Comparison of ENCODE assay signal across 9 mouse cellular contexts in the genomic region with DNA sequence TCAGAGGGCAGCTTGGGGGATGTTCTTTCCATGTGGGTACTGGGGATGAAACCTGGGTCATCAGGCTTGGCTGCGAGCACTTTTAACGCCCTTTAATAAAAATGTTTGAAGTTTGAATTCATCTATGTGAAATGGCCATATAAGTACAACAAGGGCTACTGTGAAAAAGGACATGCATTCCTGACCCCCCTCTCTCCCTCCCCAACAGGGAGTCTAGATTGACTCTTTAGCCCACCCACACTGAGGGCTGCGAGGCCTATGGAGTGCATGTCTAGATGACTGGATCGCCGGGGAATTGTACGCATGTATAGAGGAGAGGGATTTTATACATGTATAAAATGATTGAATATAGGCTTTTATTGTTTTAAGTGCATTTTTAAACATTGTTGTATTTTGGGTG. TPM values are rescaled to one million over a fixed set of nuclear protein-coding genes. Genes with fewer than 3 reads are reported as not detected.
DNase-seq lines count a peak whose midpoint lies in the region; ATAC-seq and TF ChIP-seq lines count a peak whose summit lies in the region.
"Had no signal": no experiment of that assay in that cellular context is flagged by ENCODE, and none has a peak within 500 bp of the region (broad histone marks: within the 10 kb centered on the region; RNA-seq: fewer than 3 reads in every experiment).

No protein-coding gene starts in this region.

- peaks cover 11% of the 10 kb centered on the region for H3K4me1 ChIP-seq in embryonic facial prominence, embryonic 12.5 days
- peaks cover 8% of the 10 kb centered on the region for H3K4me1 ChIP-seq in intestine, embryonic 15.5 days (replicated peaks)
- H3K4me1 ChIP-seq in neural tube, embryonic 12.5 days, result peaks cover 13% of the 10 kb centered on the region

- no peaks in the 10 kb centered on the region for H3K27me3 ChIP-seq in embryonic facial prominence, embryonic 12.5 days
- H3K27me3 ChIP-seq in intestine, embryonic 15.5 days (replicated peaks), result no peaks in the 10 kb centered on the region
- no peaks in the 10 kb centered on the region for H3K27me3 ChIP-seq in neural tube, embryonic 12.5 days (replicated peaks)

- peak overlapping the region; percentile 72 for H3K9ac ChIP-seq in embryonic facial prominence, embryonic 12.5 days
- peak overlapping the region; percentile 68 for H3K9ac ChIP-seq in intestine, embryonic 15.5 days
- peak overlapping the region; percentile 67 for H3K9ac ChIP-seq in neural tube, embryonic 12.5 days

- 71% methylated on average over 6 of the region's 6 CpGs for WGBS in embryonic facial prominence, embryonic 12.5 days
- 42% methylated on average over 6 of the region's 6 CpGs for WGBS in intestine, embryonic 15.5 days
- WGBS in neural tube, embryonic 12.5 days, result 82% methylated on average over 6 of the region's 6 CpGs

- no peaks in the 10 kb centered on the region for H3K36me3 ChIP-seq in embryonic facial prominence, embryonic 12.5 days
- H3K36me3 ChIP-seq in intestine, embryonic 15.5 days, result no peaks in the 10 kb centered on the region
- no peaks in the 10 kb centered on the region for H3K36me3 ChIP-seq in neural tube, embryonic 12.5 days

- no peak for DNase-seq in layer of hippocampus, adult 2 months (ENCODE audit: low spot score in 2 of 2)
- DNase-seq in layer of hippocampus, adult 9-10 months (ENCODE audit: low spot score), result no peak
- DNase-seq in embryo, embryonic 10 days (ENCODE audit: low spot score), result no peak
- no peak for DNase-seq in cerebellum, adult 18-20 months

- TF ChIP-seq CTCF in layer of hippocampus, adult 2 months (conservative IDR thresholded peaks at IDR 0.05), result no peak

- H3K27ac ChIP-seq in layer of hippocampus, adult 2 months, result peak overlapping the region; percentile 95
- H3K27ac ChIP-seq in embryonic facial prominence, embryonic 12.5 days, result peak overlapping the region; percentile 51
- peak overlapping the region; percentile 83 for H3K27ac ChIP-seq in intestine, embryonic 15.5 days
- no peak overlapping the region for H3K27ac ChIP-seq in neural tube, embryonic 12.5 days

- H3K9me3 ChIP-seq in embryonic facial prominence, embryonic 12.5 days, result no peaks in the 10 kb centered on the region
- H3K9me3 ChIP-seq in intestine, embryonic 15.5 days, result no peaks in the 10 kb centered on the region
- H3K9me3 ChIP-seq in neural tube, embryonic 12.5 days, result no peaks in the 10 kb centered on the region

- peak overlapping the region; percentile 73 for H3K4me3 ChIP-seq in layer of hippocampus, adult 2 months
- peak overlapping the region; percentile 82 for H3K4me3 ChIP-seq in embryonic facial prominence, embryonic 12.5 days
- peak overlapping the region; percentile 71 for H3K4me3 ChIP-seq in intestine, embryonic 15.5 days (replicated peaks)
- H3K4me3 ChIP-seq in neural tube, embryonic 12.5 days, result peak overlapping the region; percentile 68

- H3K4me2 ChIP-seq in embryonic facial prominence, embryonic 12.5 days (replicated peaks), result peak overlapping the region; percentile 67
- H3K4me2 ChIP-seq in intestine, embryonic 15.5 days (replicated peaks), result peak overlapping the region; percentile 75
- peak overlapping the region; percentile 81 for H3K4me2 ChIP-seq in neural tube, embryonic 12.5 days (replicated peaks)

- no peak for ATAC-seq in embryonic facial prominence, embryonic 12.5 days (ENCODE audit: insufficient number of reproducible peaks, insufficient read depth, low FRiP score, low TSS enrichment)
- ATAC-seq in intestine, embryonic 15.5 days, result no peak
- no peak for ATAC-seq in neural tube, embryonic 12.5 days (ENCODE audit: low FRiP score, low read depth)
- ATAC-seq in CD4-positive, CD25-positive, alpha-beta regulatory T cell, adult 4 months, result no peak

RNA-seq across cellular contexts. Expression of a gene that starts 0.8 kb away (rescaled TPM):
- total RNA-seq in layer of hippocampus, adult 2 months (2021), result 10 to 100 TPM; 44.7 to 47.2 TPM
- 36.7 and 38.0 TPM in 2 replicates for polyA plus RNA-seq in embryonic facial prominence, embryonic 12.5 days (2016; fragmentation: Nextera tagmentation; extraction: Ambion mirVana)
- polyA plus RNA-seq in intestine, embryonic 15.5 days (2015; fragmentation: Nextera tagmentation; extraction: Ambion mirVana), result 44.4 and 50.0 TPM in 2 replicates
- 46.7 and 47.3 TPM in 2 replicates for polyA plus RNA-seq in neural tube, embryonic 12.5 days (2016; fragmentation: Nextera tagmentation; extraction: Ambion mirVana)
- polyA plus RNA-seq in CD4-positive, CD25-positive, alpha-beta regulatory T cell, adult 4 months (2017; shearing (Covaris generic)), result 10 to 100 TPM; 35.8 to 55.9 TPM

RNA-seq across cellular contexts. Expression of a gene that starts 13.0 kb away (rescaled TPM):
- total RNA-seq in layer of hippocampus, adult 2 months (2021), result 1 to 10 TPM in 1 of 2 experiments, under 1 TPM in 1; 0.44 to 1.4 TPM
- polyA plus RNA-seq in embryonic facial prominence, embryonic 12.5 days (2016; fragmentation: Nextera tagmentation; extraction: Ambion mirVana), result 2.1 and 3.3 TPM in 2 replicates
- polyA plus RNA-seq in intestine, embryonic 15.5 days (2015; fragmentation: Nextera tagmentation; extraction: Ambion mirVana), result 281 and 303 TPM in 2 replicates
- polyA plus RNA-seq in neural tube, embryonic 12.5 days (2016; fragmentation: Nextera tagmentation; extraction: Ambion mirVana), result 0.39 and 1.4 TPM in 2 replicates
- under 1 TPM in 1 of 2 experiments, not detected in 1; 0.22 TPM for polyA plus RNA-seq in CD4-positive, CD25-positive, alpha-beta regulatory T cell, adult 4 months (2017; shearing (Covaris generic))
- total RNA-seq: hematopoietic stem cell, adult 5-6 weeks had no signal

RNA-seq across cellular contexts. Expression of a gene that starts 14.8 kb away (rescaled TPM):
- total RNA-seq in layer of hippocampus, adult 2 months (2021), result 10 to 100 TPM; 22.3 to 25.2 TPM
- polyA plus RNA-seq in embryonic facial prominence, embryonic 12.5 days (2016; fragmentation: Nextera tagmentation; extraction: Ambion mirVana), result 15.0 and 15.8 TPM in 2 replicates
- polyA plus RNA-seq in intestine, embryonic 15.5 days (2015; fragmentation: Nextera tagmentation; extraction: Ambion mirVana), result 9.7 and 10.6 TPM in 2 replicates
- 19.6 and 20.7 TPM in 2 replicates for polyA plus RNA-seq in neural tube, embryonic 12.5 days (2016; fragmentation: Nextera tagmentation; extraction: Ambion mirVana)
- polyA plus RNA-seq in CD4-positive, CD25-positive, alpha-beta regulatory T cell, adult 4 months (2017; shearing (Covaris generic)), result 1 to 10 TPM; 4.7 to 7.3 TPM

RNA-seq across cellular contexts. Expression of a gene that starts 15.0 kb away (rescaled TPM):
- 1 to 10 TPM; 2.2 to 6.3 TPM for total RNA-seq in layer of hippocampus, adult 2 months (2021)
- not detected in 2 replicates for polyA plus RNA-seq in embryonic facial prominence, embryonic 12.5 days (2016; fragmentation: Nextera tagmentation; extraction: Ambion mirVana)
- not detected in 2 replicates for polyA plus RNA-seq in intestine, embryonic 15.5 days (2015; fragmentation: Nextera tagmentation; extraction: Ambion mirVana)
- polyA plus RNA-seq in neural tube, embryonic 12.5 days (2016; fragmentation: Nextera tagmentation; extraction: Ambion mirVana), result not detected in 2 replicates
- polyA plus RNA-seq in CD4-positive, CD25-positive, alpha-beta regulatory T cell, adult 4 months (2017; shearing (Covaris generic)), result not detected
- total RNA-seq: hematopoietic stem cell, adult 5-6 weeks had no signal

RNA-seq across cellular contexts. Expression of a gene that starts 31.0 kb away (rescaled TPM):
- 10 to 100 TPM; 54.6 to 54.8 TPM for total RNA-seq in layer of hippocampus, adult 2 months (2021)
- polyA plus RNA-seq in embryonic facial prominence, embryonic 12.5 days (2016; fragmentation: Nextera tagmentation; extraction: Ambion mirVana), result 185 and 200 TPM in 2 replicates
- 143 and 157 TPM in 2 replicates for polyA plus RNA-seq in intestine, embryonic 15.5 days (2015; fragmentation: Nextera tagmentation; extraction: Ambion mirVana)
- polyA plus RNA-seq in neural tube, embryonic 12.5 days (2016; fragmentation: Nextera tagmentation; extraction: Ambion mirVana), result 171 and 172 TPM in 2 replicates
- 10 to 100 TPM; 76.4 to 95.1 TPM for polyA plus RNA-seq in CD4-positive, CD25-positive, alpha-beta regulatory T cell, adult 4 months (2017; shearing (Covaris generic))

Comparison
In these comparisons a context has a peak if more than half of its experiments do, and no peak if none do; other contexts are left out.
1. RNA of a gene that starts 13.0 kb away (polyA plus RNA-seq): 281 to 303 TPM in intestine, embryonic 15.5 days; 2.1 to 3.3 TPM in embryonic facial prominence, embryonic 12.5 days, 0.39 to 1.4 TPM in neural tube, embryonic 12.5 days and 0.22 TPM in CD4-positive, CD25-positive, alpha-beta regulatory T cell, adult 4 months; every median in the first group is over 10 times any median in the second.
2. Peak in every context shown above with its lines, with median percentiles within 50 percentile points of each other: H3K4me3 ChIP-seq, H3K4me2 ChIP-seq and H3K9ac ChIP-seq.